Mouse (Mus musculus): Measurements from ENCODE around the gene Arfgap3. TPM values are rescaled to one million over a fixed set of nuclear protein-coding genes. Genes with fewer than 3 reads are reported as not detected.
A peak's percentile ranks its signal among the peaks of the same experiment; 100 is the strongest.
"Not testable (repeated sequence)": the region's sequence is repeated elsewhere in the genome, so short reads cannot be mapped to it uniquely, and the experiment has no call there.

Arfgap3 gene
- total RNA-seq, 1 experiment = 13.5 TPM

DNA sequence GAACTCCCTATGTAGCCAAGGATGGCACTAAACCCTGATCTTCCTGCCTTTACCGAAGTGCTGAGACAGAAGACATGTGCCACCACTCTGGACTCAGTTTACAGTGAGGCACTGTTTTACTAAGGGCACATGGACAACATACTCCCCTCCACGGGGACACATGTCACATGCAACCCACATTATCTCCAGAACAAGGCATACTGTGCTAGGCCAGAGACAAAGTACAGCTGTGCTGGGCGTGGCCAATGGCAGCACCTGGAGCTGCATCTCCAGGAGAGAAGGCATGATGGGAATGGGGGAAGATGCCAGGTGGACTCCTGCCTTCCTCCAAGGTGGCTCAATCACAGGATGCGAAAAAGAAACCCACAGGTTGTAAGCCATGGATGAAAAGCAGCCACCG is 21.1 kb downstream of the Arfgap3 start:
- H3K9ac ChIP-seq (ENCODE audit: insufficient read depth, low read depth, low read length, poor library complexity, severe bottlenecking) = no peak overlapping the region
- H3K4me3 ChIP-seq (ENCODE audit: insufficient read depth in 1 of 2, low read depth in 1 of 2, low read length in 2 of 2, poor library complexity in 1 of 2, severe bottlenecking in 1 of 2) = no peak overlapping the region
- H3K4me1 ChIP-seq (ENCODE audit: control insufficient read depth in 2 of 2, insufficient read depth in 2 of 2, low read length in 2 of 2, poor library complexity in 1 of 2) = peaks cover 7 to 10% of the 10 kb centered on the region in 2 experiments; a peak in 3 of 4 replicates
- peaks cover 2% of the 10 kb centered on the region; the same call in 1 of the 2 replicates for H3K36me3 ChIP-seq (ENCODE audit: control insufficient read depth, insufficient read depth, low read length, poor library complexity, severe bottlenecking)
- peak overlapping the region; percentile 49; the same call in 1 of the 2 replicates for H3K27ac ChIP-seq (ENCODE audit: insufficient read depth, low read depth, low read length, poor library complexity, severe bottlenecking)
- no peak for DNase-seq (ENCODE audit: low read depth, low spot score)
- in situ Hi-C loops (cut with MboI; ENCODE audit: low sequenced_read_pairs in 2 of 2, unreplicated experiment in 2 of 2) = no loop called here
- no peaks in the 10 kb centered on the region for H3K9me3 ChIP-seq (ENCODE audit: control insufficient read depth, insufficient read depth, low read depth, low read length)
- TF ChIP-seq ZNF384 (IDR thresholded peaks at IDR 0.05; ENCODE audit: low read depth, low read length) = no peak
- TF ChIP-seq ZC3H11A (IDR thresholded peaks at IDR 0.05; ENCODE audit: borderline replicate concordance, low read depth, low read length) = no peak
- TF ChIP-seq CHD2 (IDR thresholded peaks at IDR 0.05; ENCODE audit: low read depth, low read length) = no peak
- TF ChIP-seq MAFK (IDR thresholded peaks at IDR 0.05; ENCODE audit: insufficient read depth, low read depth, low read length) = no peak
- TF ChIP-seq HCFC1 (IDR thresholded peaks at IDR 0.05; ENCODE audit: borderline replicate concordance, insufficient read depth, low read length) = no peak

DNA sequence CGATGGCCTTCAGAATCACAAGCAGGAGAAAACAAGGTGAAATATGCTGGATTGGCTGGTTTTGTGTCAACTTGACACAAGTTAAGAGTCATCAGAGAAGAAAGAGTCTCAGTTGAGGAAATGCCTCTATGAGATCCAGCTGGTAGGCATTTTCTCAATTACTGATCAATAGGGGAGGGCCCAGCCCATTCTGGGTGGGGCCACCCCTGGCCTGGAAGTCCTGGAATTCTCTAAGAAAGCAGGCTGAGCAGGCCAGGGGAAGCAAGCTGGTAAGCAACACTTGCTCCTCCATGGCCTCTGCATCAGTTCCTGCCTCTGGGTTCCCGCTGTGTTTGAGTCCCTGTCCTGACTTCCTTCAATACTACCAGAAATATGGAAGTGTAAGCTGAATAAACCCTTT is 27.0 kb downstream of the Arfgap3 start:
- H3K36me3 ChIP-seq (ENCODE audit: control insufficient read depth, insufficient read depth, low read length, poor library complexity, severe bottlenecking) = peaks cover 2% of the 10 kb centered on the region; the same call in 1 of the 2 replicates

DNA sequence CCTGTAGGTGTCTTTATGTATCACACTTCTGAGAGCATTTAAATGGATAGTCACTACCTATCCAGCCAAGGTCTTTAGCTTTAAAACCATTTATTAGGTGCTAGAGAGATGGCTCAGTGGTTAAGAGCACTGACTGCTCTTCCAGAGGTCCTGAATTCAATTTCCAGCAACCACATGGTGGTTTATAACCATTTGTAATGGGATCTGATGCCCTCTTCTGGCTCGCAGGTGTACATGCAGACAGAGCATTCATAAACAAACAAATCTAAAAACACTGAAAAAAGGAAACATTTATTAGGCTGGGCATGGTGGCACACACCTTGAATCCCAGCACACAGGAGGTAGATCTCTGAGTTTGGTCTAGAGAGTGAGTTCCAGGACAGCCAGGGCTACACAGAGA is 35.1 kb downstream of the Arfgap3 start:
- H3K4me3 ChIP-seq (ENCODE audit: insufficient read depth in 1 of 2, low read depth in 1 of 2, low read length in 2 of 2, poor library complexity in 1 of 2, severe bottlenecking in 1 of 2) = no peak overlapping the region
- H3K4me1 ChIP-seq (ENCODE audit: control insufficient read depth in 2 of 2, insufficient read depth in 2 of 2, low read length in 2 of 2, poor library complexity in 1 of 2) = peaks cover 0 to 2% of the 10 kb centered on the region in 2 experiments; a peak in 2 of 4 replicates
- H3K27ac ChIP-seq (ENCODE audit: insufficient read depth, low read depth, low read length, poor library complexity, severe bottlenecking) = no peak overlapping the region
- in situ Hi-C loops (cut with MboI; ENCODE audit: low sequenced_read_pairs in 2 of 2, unreplicated experiment in 2 of 2) = no loop called here
- DNase-seq (ENCODE audit: low read depth, low spot score) = no peak
- H3K36me3 ChIP-seq (ENCODE audit: control insufficient read depth, insufficient read depth, low read length, poor library complexity, severe bottlenecking) = no peaks in the 10 kb centered on the region
- H3K9me3 ChIP-seq (ENCODE audit: control insufficient read depth, insufficient read depth, low read depth, low read length) = no peaks in the 10 kb centered on the region
- H3K9ac ChIP-seq (ENCODE audit: insufficient read depth, low read depth, low read length, poor library complexity, severe bottlenecking) = no peak overlapping the region
- TF ChIP-seq MAFK (IDR thresholded peaks at IDR 0.05; ENCODE audit: insufficient read depth, low read depth, low read length) (no peak), HCFC1 (IDR thresholded peaks at IDR 0.05; ENCODE audit: borderline replicate concordance, insufficient read depth, low read length) (no peak), ZNF384 (IDR thresholded peaks at IDR 0.05; ENCODE audit: low read depth, low read length) (no peak), CHD2 (IDR thresholded peaks at IDR 0.05; ENCODE audit: low read depth, low read length) (no peak), ZC3H11A (IDR thresholded peaks at IDR 0.05; ENCODE audit: borderline replicate concordance, low read depth, low read length) (no peak)

More for the DNA sequence above, 27.0 kb downstream of the Arfgap3 start:
- TF ChIP-seq HCFC1 (IDR thresholded peaks at IDR 0.05; ENCODE audit: borderline replicate concordance, insufficient read depth, low read length) = no peak
- no peak for TF ChIP-seq ZNF384 (IDR thresholded peaks at IDR 0.05; ENCODE audit: low read depth, low read length)
- no peak for TF ChIP-seq CHD2 (IDR thresholded peaks at IDR 0.05; ENCODE audit: low read depth, low read length)
- TF ChIP-seq MAFK (IDR thresholded peaks at IDR 0.05; ENCODE audit: insufficient read depth, low read depth, low read length) = no peak
- no peak for TF ChIP-seq ZC3H11A (IDR thresholded peaks at IDR 0.05; ENCODE audit: borderline replicate concordance, low read depth, low read length)
- H3K4me3 ChIP-seq (ENCODE audit: insufficient read depth in 1 of 2, low read depth in 1 of 2, low read length in 2 of 2, poor library complexity in 1 of 2, severe bottlenecking in 1 of 2) = no peak overlapping the region
- in situ Hi-C loops (cut with MboI; ENCODE audit: low sequenced_read_pairs in 2 of 2, unreplicated experiment in 2 of 2) = no loop called here
- H3K4me1 ChIP-seq (ENCODE audit: control insufficient read depth in 2 of 2, insufficient read depth in 2 of 2, low read length in 2 of 2, poor library complexity in 1 of 2) = peaks cover 0 to 3% of the 10 kb centered on the region in 2 experiments; a peak in 1 of 4 replicates
- no peak overlapping the region for H3K9ac ChIP-seq (ENCODE audit: insufficient read depth, low read depth, low read length, poor library complexity, severe bottlenecking)
- H3K27ac ChIP-seq (ENCODE audit: insufficient read depth, low read depth, low read length, poor library complexity, severe bottlenecking) = no peak overlapping the region
- DNase-seq (ENCODE audit: low read depth, low spot score) = no peak
- H3K9me3 ChIP-seq (ENCODE audit: control insufficient read depth, insufficient read depth, low read depth, low read length) = no peaks in the 10 kb centered on the region

GRCm38 (mm10) chr15:83309878-83310277 is 40.2 kb downstream of the Arfgap3 start:
- TF ChIP-seq CHD2 (IDR thresholded peaks at IDR 0.05; ENCODE audit: low read depth, low read length) (no peak), ZC3H11A (IDR thresholded peaks at IDR 0.05; ENCODE audit: borderline replicate concordance, low read depth, low read length) (no peak), HCFC1 (IDR thresholded peaks at IDR 0.05; ENCODE audit: borderline replicate concordance, insufficient read depth, low read length) (no peak), ZNF384 (IDR thresholded peaks at IDR 0.05; ENCODE audit: low read depth, low read length) (no peak), MAFK (IDR thresholded peaks at IDR 0.05; ENCODE audit: insufficient read depth, low read depth, low read length) (no peak)
- H3K36me3 ChIP-seq (ENCODE audit: control insufficient read depth, insufficient read depth, low read length, poor library complexity, severe bottlenecking) = no peaks in the 10 kb centered on the region
- H3K9ac ChIP-seq (ENCODE audit: insufficient read depth, low read depth, low read length, poor library complexity, severe bottlenecking) = no peak overlapping the region
- no peak overlapping the region for H3K4me3 ChIP-seq (ENCODE audit: insufficient read depth in 1 of 2, low read depth in 1 of 2, low read length in 2 of 2, poor library complexity in 1 of 2, severe bottlenecking in 1 of 2)
- peaks cover 0 to 7% of the 10 kb centered on the region in 2 experiments; a peak in 2 of 4 replicates for H3K4me1 ChIP-seq (ENCODE audit: control insufficient read depth in 2 of 2, insufficient read depth in 2 of 2, low read length in 2 of 2, poor library complexity in 1 of 2)
- DNase-seq (ENCODE audit: low read depth, low spot score) = no peak
- in situ Hi-C loops (cut with MboI; ENCODE audit: low sequenced_read_pairs in 2 of 2, unreplicated experiment in 2 of 2) = no loop called here
- no peak overlapping the region for H3K27ac ChIP-seq (ENCODE audit: insufficient read depth, low read depth, low read length, poor library complexity, severe bottlenecking)
- no peaks in the 10 kb centered on the region for H3K9me3 ChIP-seq (ENCODE audit: control insufficient read depth, insufficient read depth, low read depth, low read length)

DNA sequence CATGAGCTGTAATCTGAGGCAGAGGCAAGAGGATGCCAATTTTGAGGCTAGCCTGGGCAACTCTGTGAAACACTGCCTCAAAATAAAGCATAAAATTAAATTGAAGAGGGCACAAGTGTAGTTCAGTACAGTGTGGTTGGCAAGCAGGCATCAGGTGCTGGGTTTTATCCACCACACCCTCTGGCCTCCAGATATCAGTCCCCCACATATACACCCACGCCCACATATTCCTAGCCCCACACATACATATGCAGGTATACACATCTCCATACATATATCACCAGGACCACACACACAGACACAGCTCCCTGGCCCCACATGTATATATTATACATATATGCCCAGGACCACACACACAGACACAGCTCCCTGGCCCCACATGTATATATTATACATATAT is 41.3 kb downstream of the Arfgap3 start:
- H3K9ac ChIP-seq (ENCODE audit: insufficient read depth, low read depth, low read length, poor library complexity, severe bottlenecking); in situ Hi-C loops (cut with MboI; ENCODE audit: low sequenced_read_pairs in 2 of 2, unreplicated experiment in 2 of 2); H3K4me3 ChIP-seq (ENCODE audit: insufficient read depth in 1 of 2, low read depth in 1 of 2, low read length in 2 of 2, poor library complexity in 1 of 2, severe bottlenecking in 1 of 2); H3K27ac ChIP-seq (ENCODE audit: insufficient read depth, low read depth, low read length, poor library complexity, severe bottlenecking); H3K36me3 ChIP-seq (ENCODE audit: control insufficient read depth, insufficient read depth, low read length, poor library complexity, severe bottlenecking); DNase-seq (ENCODE audit: low read depth, low spot score); H3K9me3 ChIP-seq (ENCODE audit: control insufficient read depth, insufficient read depth, low read depth, low read length): not testable (repeated sequence)
- H3K4me1 ChIP-seq (ENCODE audit: control insufficient read depth in 2 of 2, insufficient read depth in 2 of 2, low read length in 2 of 2, poor library complexity in 1 of 2) = peaks cover 1 to 10% of the 10 kb centered on the region in 2 experiments; a peak in 3 of 4 replicates
